Mouse (Mus musculus) cerebellum, postnatal 10 days (tissue): ENCODE data around the gene Cwc25.
"Not testable (repeated sequence)": the region's sequence is repeated elsewhere in the genome, so short reads cannot be mapped to it uniquely, and the experiment has no call there.

ENCODE experiments used
- DNase-seq, 2 experiments: peaks; one replicate each; pipeline ENCODE4 v3.0.0; 2021; ENCODE audit warnings: mixed read lengths in 2 of 2

Gene Cwc25

GRCm38 (mm10) chr11:97800691-97801408 is 34.5 kb upstream of the Cwc25 start:
- peak; percentile 54 to 61 for DNase-seq

GRCm38 (mm10) chr11:97799994-97800690 is 33.8 kb upstream of the Cwc25 start:
- DNase-seq = peak; percentile 73 to 77

GRCm38 (mm10) chr11:97799146-97799993 is 33.0 kb upstream of the Cwc25 start:
- peak; percentile 91 to 94 for DNase-seq

- peak; percentile 93 to 95 for DNase-seq
Observed at GRCm38 (mm10) chr11:97798782-97799145, 32.4 kb upstream of the Cwc25 start, which contains the start of gene Lasp1. TSS of gene Lasp1 (plus strand) at chr11:97799000.

GRCm38 (mm10) chr11:97798083-97798435 is 31.7 kb upstream of the Cwc25 start:
- no peak for DNase-seq

GRCm38 (mm10) chr11:97797369-97798082 is 31.2 kb upstream of the Cwc25 start:
- DNase-seq = no peak

- peak; percentile 81 to 86 for DNase-seq
Observed at GRCm38 (mm10) chr11:97796910-97797309, 30.6 kb upstream of the Cwc25 start.

GRCm38 (mm10) chr11:97793165-97793564 is 26.8 kb upstream of the Cwc25 start:
- peak; percentile 69 to 87 for DNase-seq

GRCm38 (mm10) chr11:97790778-97791438 is 24.6 kb upstream of the Cwc25 start:
- DNase-seq = not testable (repeated sequence)

- DNase-seq = no peak
Observed at GRCm38 (mm10) chr11:97789727-97790126, 23.4 kb upstream of the Cwc25 start.

GRCm38 (mm10) chr11:97787961-97788360 is 21.6 kb upstream of the Cwc25 start:
- no peak for DNase-seq

- DNase-seq = no peak
Observed at GRCm38 (mm10) chr11:97782564-97782895, 16.2 kb upstream of the Cwc25 start.

- peak; percentile 100 for DNase-seq
Observed at GRCm38 (mm10) chr11:97781832-97782563, 15.6 kb upstream of the Cwc25 start, which contains the start of gene Rpl23. TSS of gene Rpl23 (minus strand) at chr11:97782437.

- no peak for DNase-seq
Observed at GRCm38 (mm10) chr11:97781478-97781831, 15.1 kb upstream of the Cwc25 start.

- no peak for DNase-seq
Observed at GRCm38 (mm10) chr11:97779968-97780701, 13.8 kb upstream of the Cwc25 start.

- DNase-seq = no peak
Observed at GRCm38 (mm10) chr11:97778918-97779317, 12.6 kb upstream of the Cwc25 start.

- peak; percentile 36 to 46 for DNase-seq
Observed at GRCm38 (mm10) chr11:97777129-97777529, 10.8 kb upstream of the Cwc25 start.

- DNase-seq = no peak
Observed at GRCm38 (mm10) chr11:97776497-97777128, 10.3 kb upstream of the Cwc25 start.

GRCm38 (mm10) chr11:97775808-97776496 is 9.6 kb upstream of the Cwc25 start, which contains the start of gene 1700001P01Rik:
TSS of gene 1700001P01Rik (minus strand) at chr11:97775918.
- no peak for DNase-seq

- no peak for DNase-seq
Observed at GRCm38 (mm10) chr11:97775186-97775585, 8.8 kb upstream of the Cwc25 start.
